Mouse (Mus musculus) hindbrain, postnatal 0 days (tissue): ENCODE results near the gene Lmnb2. TPM values are rescaled to one million over a fixed set of nuclear protein-coding genes. Genes with fewer than 3 reads are reported as not detected.

Experiments used
- ATAC-seq: fragments of 200-750 bp; cut with Nextera tagmentation; 2 replicates; pipeline ENCODE4 v1.8.0; 2017; ENCODE audit warnings: mild to moderate bottlenecking, moderate TSS enrichment, moderate library complexity
- DNase-seq: peaks from one replicate; pipeline ENCODE4 v3.0.0-alpha.2; 2015; ENCODE audit warnings: low spot score
- H3K27ac ChIP-seq: fragments of 300-500 bp; sonication (generic); 2 replicates; pipeline ENCODE4 v1.5.1; 2014; ENCODE audit warnings: mild to moderate bottlenecking
- H3K27me3 ChIP-seq: fragments of 300-500 bp; sonication (generic); 2 replicates; pipeline ENCODE4 v1.6.1; 2014; ENCODE audit warnings: low read length, mixed read lengths; ENCODE audit not compliant: insufficient read depth
- H3K36me3 ChIP-seq: fragments of 300-500 bp; sonication (generic); 2 replicates; pipeline ENCODE4 v1.6.1; 2014; ENCODE audit warnings: low read length, mixed read lengths; ENCODE audit not compliant: insufficient read depth
- H3K4me1 ChIP-seq: fragments of 300-500 bp; sonication (generic); 2 replicates; pipeline ENCODE4 v1.6.1; 2014; ENCODE audit warnings: antibody characterized with exemption, low read length, mixed read lengths; ENCODE audit not compliant: insufficient read depth
- H3K4me2 ChIP-seq: fragments of 300-500 bp; sonication (generic); 2 replicates; pipeline ENCODE4 v1.6.1; 2014; ENCODE audit warnings: low read depth, mild to moderate bottlenecking, low read length, moderate library complexity, mixed read lengths
- H3K4me3 ChIP-seq: fragments of 300-500 bp; sonication (generic); 2 replicates; pipeline ENCODE4 v1.5.1; 2014; ENCODE audit warnings: low read length
- H3K9ac ChIP-seq: fragments of 300-500 bp; sonication (generic); replicated peaks from 2 replicates; pipeline ENCODE4 v1.6.1; 2014; ENCODE audit warnings: mild to moderate bottlenecking, low read length, moderate library complexity, mixed read lengths
- H3K9me3 ChIP-seq: fragments of 300-500 bp; sonication (generic); 2 replicates; pipeline ENCODE4 v1.6.1; 2016; ENCODE audit warnings: low read length, mixed read lengths
- CTCF ChIP-seq: IDR thresholded peaks from 2 replicates; pipeline ENCODE4 v1.5.1; 2016; ENCODE audit warnings: antibody characterized with exemption, control low read depth, low read depth
- WGBS: fragments of 180-500 bp; shearing (Covaris S2); extraction: QIAGEN DNeasy Blood & Tissue Kit; methylation state at CpG from one replicate; pipeline ENCODE4 v1.1.7; 2014; 5-methylcytosine and 5-hydroxymethylcytosine counted together
- polyA plus RNA-seq: library from polyadenylated mRNA; unstranded; fragments of >200 nt; fragmentation: Nextera tagmentation; extraction: Ambion mirVana; gene quantifications from 2 replicates; pipeline ENCODE4 v1.2.1, GENCODE M21; 2015
- total RNA-seq: library from RNA; depleted of rRNA; stranded (reverse); fragments of >200 nt; gene quantifications from 2 replicates; pipeline ENCODE4 v1.2.3, GENCODE M21; 2014; rRNA removed

The Lmnb2 gene
- total and polyA plus RNA-seq, 2 experiments from 2014 or later: 24.8 to 42.3 TPM

- H3K4me3 ChIP-seq: no peak overlapping the region
- peak overlapping the region; percentile 28; the same call in 1 of the 2 replicates for H3K4me2 ChIP-seq
- peaks cover 16% of the 10 kb centered on the region for H3K36me3 ChIP-seq
- TF ChIP-seq CTCF: no peak
- DNase-seq (no peak), ATAC-seq (no peak)
- H3K27me3 ChIP-seq: no peaks in the 10 kb centered on the region
- whole genome bisulfite sequencing: 60% methylated on average over 3 of the region's 3 CpGs
- H3K9me3 ChIP-seq: no peaks in the 10 kb centered on the region
- peaks cover 16% of the 10 kb centered on the region; the same call in 1 of the 2 replicates for H3K4me1 ChIP-seq
- H3K9ac ChIP-seq: peak overlapping the region; percentile 28; the same call in 1 of the 2 replicates
- peak overlapping the region; percentile 86; the same call in 1 of the 2 replicates for H3K27ac ChIP-seq
Observed at GRCm38 (mm10) chr10:80857848-80858247, 60.2 kb downstream of the Lmnb2 start.

DNA sequence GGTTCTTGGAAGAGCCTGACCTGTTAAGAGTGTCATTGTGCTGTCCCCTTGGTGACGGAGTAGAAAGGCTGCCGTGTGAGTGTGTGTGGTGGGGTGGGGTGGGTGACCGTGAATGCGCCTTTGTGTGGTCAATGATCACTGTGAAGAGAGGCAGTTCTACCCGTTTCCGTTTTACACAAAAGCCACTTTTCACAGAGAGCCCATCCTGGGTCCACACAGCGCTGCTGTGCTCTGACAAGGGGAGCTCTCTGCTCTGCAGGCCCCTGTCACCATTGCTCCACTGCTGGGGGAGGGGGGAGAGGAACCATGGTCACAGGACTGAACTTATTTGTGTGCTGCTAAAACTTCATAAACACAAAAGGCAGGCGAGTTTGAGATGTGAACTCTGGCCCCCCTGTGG, 60.7 kb downstream of the Lmnb2 start:
- Histone ChIP-seq H3K4me1 (peaks cover 16% of the 10 kb centered on the region; the same call in 1 of the 2 replicates), H3K9ac (peak overlapping the region; percentile 28; the same call in 1 of the 2 replicates), H3K27ac (peak overlapping the region; percentile 86), H3K36me3 (peaks cover 14% of the 10 kb centered on the region), H3K4me3 (no peak overlapping the region), H3K9me3 (no peaks in the 10 kb centered on the region), H3K4me2 (peak overlapping the region; percentile 28; the same call in 1 of the 2 replicates), H3K27me3 (no peaks in the 10 kb centered on the region)
- 27% methylated on average over 8 of the region's 8 CpGs for WGBS
- DNase-seq: peak; percentile 46
- peak; percentile 46 for ATAC-seq
- TF ChIP-seq CTCF: no peak

DNA sequence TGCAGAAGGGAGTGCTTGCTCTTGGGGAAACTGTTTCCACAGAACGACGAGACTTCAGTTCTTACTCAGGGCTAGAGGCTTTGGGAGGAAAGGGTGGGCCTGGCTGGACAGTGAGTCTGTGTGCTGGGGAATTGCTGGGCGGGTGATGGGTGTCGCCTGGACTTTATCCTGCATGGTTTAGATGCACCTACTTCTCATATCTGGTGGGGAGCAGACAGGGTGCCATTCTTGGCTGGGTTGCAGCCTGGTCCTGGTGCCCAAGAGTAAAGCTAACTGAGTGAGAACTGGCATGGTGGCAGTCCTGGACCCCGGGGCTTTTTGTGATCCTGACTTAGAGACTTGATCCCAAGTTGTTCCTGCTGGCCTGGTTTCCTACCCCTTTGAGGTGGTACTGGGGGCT, 61.1 kb downstream of the Lmnb2 start:
- H3K9me3 ChIP-seq: no peaks in the 10 kb centered on the region

GRCm38 (mm10) chr10:80856267-80856666, 61.8 kb downstream of the Lmnb2 start:
- H3K27me3 ChIP-seq: no peaks in the 10 kb centered on the region
- H3K9ac ChIP-seq: no peak overlapping the region
- ATAC-seq (peak; percentile 57), DNase-seq (peak; percentile 53)
- H3K9me3 ChIP-seq: no peaks in the 10 kb centered on the region
- H3K4me2 ChIP-seq: peak overlapping the region; percentile 99
- H3K27ac ChIP-seq: peak overlapping the region; percentile 86; the same call in 1 of the 2 replicates
- H3K4me1 ChIP-seq: peaks cover 16% of the 10 kb centered on the region; the same call in 1 of the 2 replicates
- WGBS: 52% methylated on average over 3 of the region's 3 CpGs
- peak overlapping the region; percentile 70 for H3K4me3 ChIP-seq
- TF ChIP-seq CTCF: peak; percentile 47
- H3K36me3 ChIP-seq: peaks cover 14% of the 10 kb centered on the region

More for the DNA sequence above, 61.1 kb downstream of the Lmnb2 start:
- Histone ChIP-seq H3K4me1 (peaks cover 16% of the 10 kb centered on the region; the same call in 1 of the 2 replicates), H3K4me2 (peak overlapping the region; percentile 23), H3K9ac (no peak overlapping the region; the same call in 1 of the 2 replicates), H3K27me3 (no peaks in the 10 kb centered on the region), H3K4me3 (no peak overlapping the region), H3K27ac (peak overlapping the region; percentile 86), H3K36me3 (peaks cover 14% of the 10 kb centered on the region)
- DNase-seq: no peak
- no peak for TF ChIP-seq CTCF
- ATAC-seq: no peak
- 75% methylated on average over 5 of the region's 5 CpGs for WGBS

DNA sequence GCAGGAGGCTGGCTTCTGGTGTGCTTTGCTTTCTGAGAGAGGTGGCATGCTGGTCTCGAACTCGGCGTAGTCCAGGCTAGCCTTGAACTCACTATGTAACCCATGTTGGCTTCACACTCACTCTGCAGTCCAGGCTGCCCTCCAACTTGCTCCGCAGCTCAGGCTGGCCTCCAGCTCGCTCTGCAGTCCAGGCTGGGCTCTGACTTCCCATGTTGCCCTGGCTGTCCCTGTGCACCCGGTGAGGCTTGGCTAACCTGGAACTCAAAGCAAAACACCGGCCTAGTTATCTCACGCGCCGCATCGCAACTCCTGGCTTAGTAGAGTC, 62.3 kb downstream of the Lmnb2 start:
- peak overlapping the region; percentile 86; the same call in 1 of the 2 replicates for H3K27ac ChIP-seq
- peak overlapping the region; percentile 84 for H3K9ac ChIP-seq
- H3K27me3 ChIP-seq: no peaks in the 10 kb centered on the region
- peaks cover 16% of the 10 kb centered on the region; the same call in 1 of the 2 replicates for H3K4me1 ChIP-seq
- no peak for TF ChIP-seq CTCF
- peak overlapping the region; percentile 70 for H3K4me3 ChIP-seq
- peaks cover 15% of the 10 kb centered on the region for H3K36me3 ChIP-seq
- no peaks in the 10 kb centered on the region for H3K9me3 ChIP-seq
- peak overlapping the region; percentile 99 for H3K4me2 ChIP-seq
- ATAC-seq: no peak
- no peak for DNase-seq
- 20% methylated on average over 11 of the region's 11 CpGs for WGBS

DNA sequence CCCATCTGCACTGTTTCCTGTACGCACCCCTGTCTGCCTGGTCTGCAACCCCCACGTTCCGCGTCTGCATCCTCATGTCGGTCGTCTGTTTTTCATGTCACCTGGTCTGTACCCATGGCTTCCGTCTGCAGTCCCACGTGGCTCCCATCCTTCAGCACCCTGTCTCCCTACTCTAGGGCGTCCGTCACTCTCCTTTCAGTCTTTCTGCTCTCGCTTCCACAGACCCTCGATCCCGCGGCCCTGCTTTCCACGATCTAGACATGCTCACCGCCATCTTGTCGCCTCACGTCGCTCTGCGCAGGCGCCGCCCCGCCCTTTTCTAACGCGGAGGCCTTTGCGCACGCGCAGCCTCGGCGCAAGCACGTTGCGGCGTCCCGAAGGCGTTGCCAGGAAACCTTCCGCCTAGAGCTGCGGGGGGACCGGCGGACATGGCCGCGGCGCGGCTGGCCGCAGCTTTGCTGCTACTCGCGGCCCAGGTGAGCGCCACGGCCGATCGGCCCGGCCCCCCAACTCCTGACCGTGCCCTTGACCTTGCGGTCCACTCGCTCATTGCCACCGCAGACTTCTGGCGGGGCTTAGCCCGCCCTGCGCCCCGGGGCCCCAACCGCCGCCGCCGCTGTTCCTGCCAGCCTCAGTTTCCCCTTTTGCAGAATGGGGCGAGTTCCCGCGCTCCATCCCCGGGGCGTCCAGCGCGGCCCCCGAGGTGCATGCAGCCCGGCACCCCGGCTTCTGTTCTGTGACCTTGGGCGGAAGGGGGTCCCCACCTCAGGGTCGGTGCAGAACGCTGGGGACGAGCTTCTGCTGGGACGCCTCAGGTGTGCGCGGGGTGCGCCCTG, 62.9 kb downstream of the Lmnb2 start, which contains the start of the genes Lsm7 and Sppl2b:
Gene Lsm7, minus strand, starts transcription at position 297 of the 836 bp plus-strand sequence.
Gene Sppl2b, plus strand, starts transcription at position 363 of the 836 bp plus-strand sequence.
- no peaks in the 10 kb centered on the region for H3K27me3 ChIP-seq
- peak; percentile 99 for DNase-seq
- peak; percentile 84 for ATAC-seq
- TF ChIP-seq CTCF: no peak
- no peaks in the 10 kb centered on the region for H3K9me3 ChIP-seq
- peak within 1 kb of the TSS; percentile 84 for H3K9ac ChIP-seq
- H3K4me1 ChIP-seq: peaks cover 16% of the 10 kb centered on the region; the same call in 1 of the 2 replicates
- peak within 1 kb of the TSS; percentile 86 for H3K27ac ChIP-seq
- WGBS: under 1% methylated on average over 81 of the region's 81 CpGs
- H3K4me2 ChIP-seq: peak within 1 kb of the TSS; percentile 99
- H3K36me3 ChIP-seq: peaks cover 15% of the 10 kb centered on the region
- peak within 1 kb of the TSS; percentile 70 for H3K4me3 ChIP-seq

Other genes with a start within 250 kb of the Lmnb2 start
- gene Mknk2, start 240.1 kb downstream of the Lmnb2 start, total RNA-seq: 84.5 and 95.4 TPM in 2 replicates
- gene Mknk2, start 240.1 kb downstream of the Lmnb2 start, polyA plus RNA-seq: 38.2 and 40.5 TPM in 2 replicates
- 68.3 and 76.4 TPM in 2 replicates for gene Mob3a, start 216.3 kb downstream of the Lmnb2 start, total RNA-seq
- gene Mob3a, start 216.3 kb downstream of the Lmnb2 start, polyA plus RNA-seq: 37.2 and 38.8 TPM in 2 replicates
- gene Izumo4, start 216.1 kb downstream of the Lmnb2 start, total RNA-seq: 31.1 and 31.6 TPM in 2 replicates
- 46.7 and 52.2 TPM in 2 replicates for gene Izumo4, start 216.1 kb downstream of the Lmnb2 start, polyA plus RNA-seq
- 195 and 201 TPM in 2 replicates for gene Ap3d1, start 176.0 kb downstream of the Lmnb2 start, total RNA-seq
- gene Ap3d1, start 176.0 kb downstream of the Lmnb2 start, polyA plus RNA-seq: 99.2 and 99.7 TPM in 2 replicates
- 27.2 and 27.7 TPM in 2 replicates for gene Dot1l, start 163.0 kb downstream of the Lmnb2 start, total RNA-seq
- gene Dot1l, start 163.0 kb downstream of the Lmnb2 start, polyA plus RNA-seq: 10.3 and 12.6 TPM in 2 replicates
- 14.2 and 22.0 TPM in 2 replicates for gene Sf3a2, start 120.0 kb downstream of the Lmnb2 start, total RNA-seq
- gene Sf3a2, start 120.0 kb downstream of the Lmnb2 start, polyA plus RNA-seq: 48.7 and 53.2 TPM in 2 replicates
- 74.4 and 82.3 TPM in 2 replicates for gene Plekhj1, start 119.6 kb downstream of the Lmnb2 start, total RNA-seq
- gene Plekhj1, start 119.6 kb downstream of the Lmnb2 start, polyA plus RNA-seq: 99.4 and 103 TPM in 2 replicates
- gene Amh, start 113.0 kb downstream of the Lmnb2 start, total RNA-seq: 0.47 and 2.6 TPM in 2 replicates
- gene Amh, start 113.0 kb downstream of the Lmnb2 start, polyA plus RNA-seq: 0.24 TPM in 1 of 2 replicates, not detected in the other
- gene Jsrp1, start 104.7 kb downstream of the Lmnb2 start, total RNA-seq: 0.22 TPM in 1 of 2 replicates, not detected in the other
- gene Jsrp1, start 104.7 kb downstream of the Lmnb2 start, polyA plus RNA-seq: 1.4 and 1.6 TPM in 2 replicates
- gene Oaz1, start 91.6 kb downstream of the Lmnb2 start, total RNA-seq: 1,128 and 1,180 TPM in 2 replicates
- gene Oaz1, start 91.6 kb downstream of the Lmnb2 start, polyA plus RNA-seq: 1,097 and 1,185 TPM in 2 replicates
- gene Lingo3, start 74.2 kb downstream of the Lmnb2 start, total RNA-seq: 66.9 and 70.3 TPM in 2 replicates
- 26.6 and 28.0 TPM in 2 replicates for gene Lingo3, start 74.2 kb downstream of the Lmnb2 start, polyA plus RNA-seq
- 165 and 189 TPM in 2 replicates for gene Lsm7, start 63.0 kb downstream of the Lmnb2 start, total RNA-seq
- 279 and 295 TPM in 2 replicates for gene Lsm7, start 63.0 kb downstream of the Lmnb2 start, polyA plus RNA-seq
- gene Sppl2b, start 63.0 kb downstream of the Lmnb2 start, total RNA-seq: 161 and 174 TPM in 2 replicates
- 76.0 and 76.2 TPM in 2 replicates for gene Sppl2b, start 63.0 kb downstream of the Lmnb2 start, polyA plus RNA-seq
- gene Tmprss9, start 46.4 kb downstream of the Lmnb2 start, total RNA-seq: 0.04 and 0.10 TPM in 2 replicates
- 0.14 and 0.26 TPM in 2 replicates for gene Tmprss9, start 46.4 kb downstream of the Lmnb2 start, polyA plus RNA-seq
- 150 and 155 TPM in 2 replicates for gene Timm13, start 17.3 kb downstream of the Lmnb2 start, total RNA-seq
- 366 and 369 TPM in 2 replicates for gene Timm13, start 17.3 kb downstream of the Lmnb2 start, polyA plus RNA-seq
- gene Gadd45b, start 11.8 kb upstream of the Lmnb2 start, total RNA-seq: 4.4 and 8.2 TPM in 2 replicates
- gene Gadd45b, start 11.8 kb upstream of the Lmnb2 start, polyA plus RNA-seq: 7.5 and 8.6 TPM in 2 replicates
- gene Gng7, start 96.7 kb upstream of the Lmnb2 start, total RNA-seq: 26.2 and 27.2 TPM in 2 replicates
- 18.9 and 22.1 TPM in 2 replicates for gene Gng7, start 96.7 kb upstream of the Lmnb2 start, polyA plus RNA-seq
- 82.0 and 106 TPM in 2 replicates for gene Diras1, start 107.4 kb upstream of the Lmnb2 start, total RNA-seq
- gene Diras1, start 107.4 kb upstream of the Lmnb2 start, polyA plus RNA-seq: 69.0 and 78.7 TPM in 2 replicates
- 118 and 126 TPM in 2 replicates for gene Slc39a3, start 119.2 kb upstream of the Lmnb2 start, total RNA-seq
- 40.6 and 41.9 TPM in 2 replicates for gene Slc39a3, start 119.2 kb upstream of the Lmnb2 start, polyA plus RNA-seq
- 264 and 279 TPM in 2 replicates for gene Sgta, start 141.9 kb upstream of the Lmnb2 start, total RNA-seq
- gene Sgta, start 141.9 kb upstream of the Lmnb2 start, polyA plus RNA-seq: 275 and 290 TPM in 2 replicates
- 73.5 and 79.1 TPM in 2 replicates for gene Thop1, start 151.8 kb upstream of the Lmnb2 start, total RNA-seq
- 36.4 and 36.9 TPM in 2 replicates for gene Thop1, start 151.8 kb upstream of the Lmnb2 start, polyA plus RNA-seq
- 0.61 and 1.0 TPM in 2 replicates for gene Creb3l3, start 180.6 kb upstream of the Lmnb2 start, total RNA-seq
- 0.59 and 0.71 TPM in 2 replicates for gene Creb3l3, start 180.6 kb upstream of the Lmnb2 start, polyA plus RNA-seq
- 297 and 309 TPM in 2 replicates for gene Map2k2, start 187.7 kb upstream of the Lmnb2 start, total RNA-seq
- gene Map2k2, start 187.7 kb upstream of the Lmnb2 start, polyA plus RNA-seq: 196 and 204 TPM in 2 replicates
- 37.3 and 38.4 TPM in 2 replicates for gene Zbtb7a, start 217.0 kb upstream of the Lmnb2 start, total RNA-seq
- 22.0 and 22.3 TPM in 2 replicates for gene Zbtb7a, start 217.0 kb upstream of the Lmnb2 start, polyA plus RNA-seq
- gene Pias4, start 249.7 kb upstream of the Lmnb2 start, total RNA-seq: 33.9 and 46.4 TPM in 2 replicates
- gene Pias4, start 249.7 kb upstream of the Lmnb2 start, polyA plus RNA-seq: 32.0 and 33.7 TPM in 2 replicates